ENCODE assay signal across 11 mouse cellular contexts in genomic region chr19:7054772-7055171, GRCm38 (mm10). TPM values are rescaled to one million over a fixed set of nuclear protein-coding genes. Genes with fewer than 3 reads are reported as not detected.
DNase-seq lines count a peak whose midpoint lies in the region; ATAC-seq and TF ChIP-seq lines count a peak whose summit lies in the region.
"Had no signal": no experiment of that assay in that cellular context is flagged by ENCODE, and none has a peak within 500 bp of the region (broad histone marks: within the 10 kb centered on the region; RNA-seq: fewer than 3 reads in every experiment).

No protein-coding gene starts in this region.

- WGBS in heart, embryonic 11.5 days (ENCODE audit: insufficient replicate concordance): 56% methylated on average over 10 of the region's 10 CpGs
- WGBS in kidney, postnatal 0 days: 37% methylated on average over 10 of the region's 10 CpGs
- 73% methylated on average over 10 of the region's 10 CpGs for WGBS in midbrain, embryonic 10.5 days

- CTCF ChIA-PET in Patski (lab: Charles Lee): interaction anchor here (1.3 to 2.8 kb wide), 4 partner anchors 10 to 75 kb away, joined by 3 to 11 read pairs (median 7); no protein-coding TSS in a partner anchor

- no peak overlapping the region for H3K4me3 ChIP-seq in heart, embryonic 11.5 days (ENCODE audit: low read depth, low read length)
- H3K4me3 ChIP-seq in kidney, postnatal 0 days (replicated peaks; ENCODE audit: low read depth, low read length): no peak overlapping the region
- no peak overlapping the region for H3K4me3 ChIP-seq in midbrain, embryonic 10.5 days
- H3K4me3 ChIP-seq: hindbrain, embryonic 12.5 days had no signal

- ATAC-seq in heart, embryonic 11.5 days (replicated peaks; ENCODE audit: insufficient number of reproducible peaks, low FRiP score, low TSS enrichment): no peak
- peak; percentile 34 for ATAC-seq in Patski
- no peak for ATAC-seq in kidney, postnatal 0 days (replicated peaks; ENCODE audit: low FRiP score, low read depth)
- ATAC-seq in megakaryocyte-erythroid progenitor cell, adult 5-6 weeks (replicated peaks; ENCODE audit: low FRiP score, low TSS enrichment, poor library complexity, severe bottlenecking): no peak
- ATAC-seq: forebrain, embryonic 16.5 days had no signal

- TF ChIP-seq CTCF in Patski (IDR thresholded peaks at IDR 0.05): no peak
- no peak for TF ChIP-seq CTCF in kidney, postnatal 0 days (IDR thresholded peaks at IDR 0.05; ENCODE audit: low read depth)

- H3K9me3 ChIP-seq in heart, embryonic 11.5 days (replicated peaks; ENCODE audit: control insufficient read depth, low read length): no peaks in the 10 kb centered on the region
- no peaks in the 10 kb centered on the region for H3K9me3 ChIP-seq in kidney, postnatal 0 days (replicated peaks; ENCODE audit: low read length)
- H3K9me3 ChIP-seq in midbrain, embryonic 10.5 days (replicated peaks): no peaks in the 10 kb centered on the region
- H3K9me3 ChIP-seq: hindbrain, embryonic 12.5 days had no signal

- H3K9ac ChIP-seq in heart, embryonic 11.5 days (ENCODE audit: low read depth, low read length): no peak overlapping the region
- H3K9ac ChIP-seq in kidney, postnatal 0 days (ENCODE audit: low read depth, low read length): no peak overlapping the region
- H3K9ac ChIP-seq: hindbrain, embryonic 12.5 days had no signal

- no peak overlapping the region for H3K4me2 ChIP-seq in heart, embryonic 11.5 days
- no peak overlapping the region for H3K4me2 ChIP-seq in kidney, postnatal 0 days (ENCODE audit: low read length)
- H3K4me2 ChIP-seq: hindbrain, embryonic 12.5 days had no signal

- peaks cover 18% of the 10 kb centered on the region for H3K4me1 ChIP-seq in heart, embryonic 11.5 days (ENCODE audit: control insufficient read depth, insufficient read depth, low read length)
- H3K4me1 ChIP-seq in kidney, postnatal 0 days (replicated peaks; ENCODE audit: insufficient read depth, low read length): peaks cover 15% of the 10 kb centered on the region; the same call in 1 of the 2 replicates
- H3K4me1 ChIP-seq in midbrain, embryonic 10.5 days: peaks cover 31% of the 10 kb centered on the region

- in situ Hi-C loops in Patski (cut with MboI; ENCODE audit: low pct_unique_long_range_greater_than_20kb): loop anchor here (5.0 kb wide), 1 partner anchor 363 kb away; the partner anchor contains the start of gene 2700081O15Rik

- POLR2A ChIA-PET in Patski (lab: Charles Lee): interaction anchor here (1.1 to 1.7 kb wide), 3 partner anchors 10 to 31 kb away, joined by 3 to 6 read pairs (median 3); no protein-coding TSS in a partner anchor

- no peak overlapping the region for H3K27ac ChIP-seq in heart, embryonic 11.5 days (ENCODE audit: low read depth, low read length)
- peak overlapping the region; percentile 37 for H3K27ac ChIP-seq in kidney, postnatal 0 days
- H3K27ac ChIP-seq in midbrain, embryonic 10.5 days (replicated peaks): no peak overlapping the region
- H3K27ac ChIP-seq: hindbrain, embryonic 12.5 days had no signal

- no peaks in the 10 kb centered on the region for H3K36me3 ChIP-seq in heart, embryonic 11.5 days (ENCODE audit: control insufficient read depth, insufficient read depth, low read length)
- no peaks in the 10 kb centered on the region for H3K36me3 ChIP-seq in kidney, postnatal 0 days (ENCODE audit: insufficient read depth, low read length)
- no peaks in the 10 kb centered on the region for H3K36me3 ChIP-seq in midbrain, embryonic 10.5 days
- H3K36me3 ChIP-seq: hindbrain, embryonic 12.5 days had no signal

- H3K27me3 ChIP-seq in heart, embryonic 11.5 days (ENCODE audit: control insufficient read depth, insufficient read depth, low read length): no peaks in the 10 kb centered on the region
- H3K27me3 ChIP-seq in Patski: no peaks in the 10 kb centered on the region
- no peaks in the 10 kb centered on the region for H3K27me3 ChIP-seq in kidney, postnatal 0 days (ENCODE audit: insufficient read depth, low read length)
- peaks cover 44% of the 10 kb centered on the region for H3K27me3 ChIP-seq in midbrain, embryonic 10.5 days (ENCODE audit: low read depth, poor library complexity, severe bottlenecking)

- peak; percentile 96 for DNase-seq in heart, adult 11 months
- DNase-seq in 3134 (ENCODE audit: extremely low read depth, insufficient read length, low spot score): peak; percentile 82
- peak; percentile 84 for DNase-seq in Patski (ENCODE audit: low read depth, low spot score)
- peak; percentile 65 for DNase-seq in kidney, postnatal 0 days (ENCODE audit: low spot score)
- no peak for DNase-seq in cerebellum, postnatal 4 days (ENCODE audit: low spot score in 2 of 2)
- no peak for DNase-seq in midbrain, embryonic 10.5 days (ENCODE audit: low spot score)

RNA-seq across cellular contexts. Expression of gene Macrod1, which starts 1.8 kb away (rescaled TPM):
- 13.3 and 16.7 TPM in 2 replicates for polyA plus RNA-seq in heart, embryonic 11.5 days (2014; fragmentation: Nextera tagmentation; extraction: Ambion mirVana)
- polyA plus RNA-seq in Patski (2021): 33.9 TPM
- 28.0 and 35.5 TPM in 2 replicates for polyA plus RNA-seq in kidney, postnatal 0 days (2015; fragmentation: Nextera tagmentation; extraction: Ambion mirVana)
- polyA plus RNA-seq in midbrain, embryonic 10.5 days (2016; fragmentation: Nextera tagmentation; extraction: Ambion mirVana): 2.2 and 2.9 TPM in 2 replicates
- total RNA-seq in megakaryocyte-erythroid progenitor cell, adult 5-6 weeks (2014; fragmentation: Nextera tagmentation): 19.1 and 25.9 TPM in 2 replicates
- total RNA-seq in megakaryocyte-erythroid progenitor cell, adult 5-6 weeks (2017): 6.1 and 10.3 TPM in 2 replicates
- total RNA-seq: CH12.LX had no signal

RNA-seq across cellular contexts. Expression of gene Stip1, which starts 15.0 kb away (rescaled TPM):
- 266 and 283 TPM in 2 replicates for polyA plus RNA-seq in heart, embryonic 11.5 days (2014; fragmentation: Nextera tagmentation; extraction: Ambion mirVana)
- 301 TPM for polyA plus RNA-seq in Patski (2021)
- 131 and 149 TPM in 2 replicates for polyA plus RNA-seq in kidney, postnatal 0 days (2015; fragmentation: Nextera tagmentation; extraction: Ambion mirVana)
- polyA plus RNA-seq in midbrain, embryonic 10.5 days (2016; fragmentation: Nextera tagmentation; extraction: Ambion mirVana): 427 and 470 TPM in 2 replicates
- total RNA-seq in megakaryocyte-erythroid progenitor cell, adult 5-6 weeks (2014; fragmentation: Nextera tagmentation): 183 and 212 TPM in 2 replicates
- total RNA-seq in megakaryocyte-erythroid progenitor cell, adult 5-6 weeks (2017): 309 and 310 TPM in 2 replicates

RNA-seq across cellular contexts. Expression of gene Fermt3, which starts 35.5 kb away (rescaled TPM):
- polyA plus RNA-seq in heart, embryonic 11.5 days (2014; fragmentation: Nextera tagmentation; extraction: Ambion mirVana): 11.5 and 11.9 TPM in 2 replicates
- polyA plus RNA-seq in Patski (2021): 0.22 TPM
- 3.5 and 4.3 TPM in 2 replicates for polyA plus RNA-seq in kidney, postnatal 0 days (2015; fragmentation: Nextera tagmentation; extraction: Ambion mirVana)
- 8.5 and 10.3 TPM in 2 replicates for polyA plus RNA-seq in midbrain, embryonic 10.5 days (2016; fragmentation: Nextera tagmentation; extraction: Ambion mirVana)
- total RNA-seq in megakaryocyte-erythroid progenitor cell, adult 5-6 weeks (2014; fragmentation: Nextera tagmentation): 151 and 153 TPM in 2 replicates
- total RNA-seq in megakaryocyte-erythroid progenitor cell, adult 5-6 weeks (2017): 220 and 247 TPM in 2 replicates

RNA-seq across cellular contexts. Expression of gene Flrt1, which starts 50.8 kb away (rescaled TPM):
- polyA plus RNA-seq in heart, embryonic 11.5 days (2014; fragmentation: Nextera tagmentation; extraction: Ambion mirVana): 0.79 and 0.97 TPM in 2 replicates
- 12.6 TPM for polyA plus RNA-seq in Patski (2021)
- 4.8 and 5.1 TPM in 2 replicates for polyA plus RNA-seq in kidney, postnatal 0 days (2015; fragmentation: Nextera tagmentation; extraction: Ambion mirVana)
- 6.0 and 7.5 TPM in 2 replicates for polyA plus RNA-seq in midbrain, embryonic 10.5 days (2016; fragmentation: Nextera tagmentation; extraction: Ambion mirVana)
- not detected in 2 replicates for total RNA-seq in megakaryocyte-erythroid progenitor cell, adult 5-6 weeks (2014; fragmentation: Nextera tagmentation)
- total RNA-seq in megakaryocyte-erythroid progenitor cell, adult 5-6 weeks (2017): not detected in 2 replicates
- total RNA-seq: CH12.LX had no signal

RNA-seq across cellular contexts. Expression of gene Trpt1, which starts 58.8 kb away (rescaled TPM):
- 13.4 and 14.7 TPM in 2 replicates for polyA plus RNA-seq in heart, embryonic 11.5 days (2014; fragmentation: Nextera tagmentation; extraction: Ambion mirVana)
- polyA plus RNA-seq in Patski (2021): 20.7 TPM
- polyA plus RNA-seq in kidney, postnatal 0 days (2015; fragmentation: Nextera tagmentation; extraction: Ambion mirVana): 14.5 and 14.7 TPM in 2 replicates
- polyA plus RNA-seq in midbrain, embryonic 10.5 days (2016; fragmentation: Nextera tagmentation; extraction: Ambion mirVana): 9.5 and 11.3 TPM in 2 replicates
- total RNA-seq in megakaryocyte-erythroid progenitor cell, adult 5-6 weeks (2014; fragmentation: Nextera tagmentation): 0.57 and 1.9 TPM in 2 replicates
- total RNA-seq in megakaryocyte-erythroid progenitor cell, adult 5-6 weeks (2017): 3.4 TPM in 1 of 2 replicates, not detected in the other

Comparison
In these comparisons a context has a peak if more than half of its experiments do, and no peak if none do; other contexts are left out.
1. DNase-seq: peak in heart, adult 11 months (single experiment), 3134 (single experiment), Patski (single experiment) and kidney, postnatal 0 days (single experiment); none in cerebellum, postnatal 4 days (0 of 2) and midbrain, embryonic 10.5 days (single experiment).